Mouse (Mus musculus): ENCODE measurements around the gene Med14.

The Med14 gene

GRCm38 (mm10) chrX:12653879-12654278, 108.0 kb downstream of the Med14 start:
- DNase-seq = no peak

GRCm38 (mm10) chrX:12651906-12652305, 110.0 kb downstream of the Med14 start:
- no peak for DNase-seq

GRCm38 (mm10) chrX:12645531-12646304, 116.2 kb downstream of the Med14 start:
- DNase-seq = peak; percentile 45

- DNase-seq = no peak
Observed at GRCm38 (mm10) chrX:12644976-12645375, 116.9 kb downstream of the Med14 start.
